Mouse (Mus musculus): Measurements from ENCODE around the gene Irgm2.

DNA sequence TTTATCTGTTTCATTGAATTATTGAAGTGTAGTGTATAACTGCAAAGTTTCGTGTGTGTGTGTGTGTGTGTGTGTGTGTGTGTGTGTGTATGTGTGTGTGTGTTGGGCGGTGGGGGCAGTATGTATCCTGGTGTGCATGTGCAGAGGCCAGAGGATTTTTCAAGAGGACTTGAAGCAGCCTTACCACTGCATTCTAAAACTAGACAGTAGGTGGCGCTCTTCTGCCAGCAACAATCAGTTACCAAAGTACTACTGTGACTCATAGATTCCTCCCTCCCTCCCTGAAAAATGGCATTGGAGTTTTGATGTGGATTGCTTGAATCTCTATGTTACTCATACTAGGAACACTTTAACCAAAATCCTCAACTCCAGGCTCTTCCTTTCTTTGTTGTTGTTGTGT lies 19.9 kb upstream of the Irgm2 start:
- no peak for TF ChIP-seq MYOG (IDR thresholded peaks at IDR 0.05; ENCODE audit: control insufficient read depth, extremely low read depth, insufficient read length)
- TF ChIP-seq CTCF (IDR thresholded peaks at IDR 0.05; ENCODE audit: control insufficient read depth, insufficient read depth, insufficient read length): peak; percentile 47

Data from C2C12 (cell line).